Mouse (Mus musculus): Measurements from ENCODE around the gene Ostf1.

- TF ChIP-seq CTCF (conservative IDR thresholded peaks at IDR 0.05 in 1 of 2, IDR thresholded peaks at IDR 0.05 in 1 of 2; ENCODE audit: low read depth in 2 of 2, low read length in 2 of 2) (no peak), CHD1 (IDR thresholded peaks at IDR 0.05; ENCODE audit: low read depth, low read length) (no peak), MAX (IDR thresholded peaks at IDR 0.05; ENCODE audit: low read length) (peak; percentile 35; the same call in 1 of the 2 replicates), POLR2A (IDR thresholded peaks at IDR 0.05; ENCODE audit: low read depth, low read length) (no peak), MXI1 (IDR thresholded peaks at IDR 0.05; ENCODE audit: low read depth, low read length) (peak; percentile 66; the same call in 1 of the 2 replicates), BHLHE40 (IDR thresholded peaks at IDR 0.05; ENCODE audit: low read depth, low read length) (peak; percentile 43; the same call in 1 of the 2 replicates), ZKSCAN1 (IDR thresholded peaks at IDR 0.05; ENCODE audit: borderline replicate concordance, low read depth, low read length) (no peak), EP300 (IDR thresholded peaks at IDR 0.05; ENCODE audit: low read length) (peak; percentile 29; the same call in 1 of the 2 replicates), POLR2AphosphoS2 (IDR thresholded peaks at IDR 0.05; ENCODE audit: low read depth, low read length) (no peak), GABPA (IDR thresholded peaks at IDR 0.05; ENCODE audit: insufficient replicate concordance, low read depth, low read length) (no peak), HCFC1 (IDR thresholded peaks at IDR 0.05; ENCODE audit: low read depth, low read length) (no peak), TCF12 (IDR thresholded peaks at IDR 0.05; ENCODE audit: low read depth, low read length) (peak; percentile 25; the same call in 1 of the 2 replicates)
Measured at GRCm38 (mm10) chr19:18632231-18633185, 885 bp upstream of the Ostf1 start.

Data from CH12.LX (cell line).